Mouse (Mus musculus): ENCODE data around the gene Cep128. TPM values are rescaled to one million over a fixed set of nuclear protein-coding genes. Genes with fewer than 3 reads are reported as not detected.
"Not testable (repeated sequence)": the region's sequence is repeated elsewhere in the genome, so short reads cannot be mapped to it uniquely, and the experiment has no call there.

Gene Cep128
- 1 to 10 TPM; 4.9 to 8.1 (median 6.9) TPM for total RNA-seq (2022)

GRCm38 (mm10) chr12:91384281-91385017, at the start of gene Cep128, which contains the start of gene Tshr:
Gene Cep128 (minus strand): TSS chr12:91384409.
Gene Tshr (plus strand): TSS chr12:91384563.
- peak; percentile 91 to 92 for DNase-seq (ENCODE audit: low spot score in 2 of 2)

- no peak for DNase-seq (ENCODE audit: low spot score in 2 of 2)
Measured at GRCm38 (mm10) chr12:91427129-91427528, 42.9 kb upstream of the Cep128 start.

- DNase-seq (ENCODE audit: low spot score in 2 of 2) = no peak
Measured at GRCm38 (mm10) chr12:91426499-91426898, 42.3 kb upstream of the Cep128 start.

GRCm38 (mm10) chr12:91423125-91423820, 39.1 kb upstream of the Cep128 start:
- DNase-seq (ENCODE audit: low spot score in 2 of 2) = peak in 1 of 2 experiments; percentile 22

- DNase-seq (ENCODE audit: low spot score in 2 of 2) = no peak
Measured at GRCm38 (mm10) chr12:91421272-91421671, 37.1 kb upstream of the Cep128 start.

GRCm38 (mm10) chr12:91418791-91419190, 34.6 kb upstream of the Cep128 start:
- peak in 1 of 2 experiments; percentile 55 for DNase-seq (ENCODE audit: low spot score in 2 of 2)

- DNase-seq (ENCODE audit: low spot score in 2 of 2) = no peak
Measured at GRCm38 (mm10) chr12:91416828-91417227, 32.6 kb upstream of the Cep128 start.

- DNase-seq (ENCODE audit: low spot score in 2 of 2) = no peak
Measured at GRCm38 (mm10) chr12:91415112-91415511, 30.9 kb upstream of the Cep128 start.

- DNase-seq (ENCODE audit: low spot score in 2 of 2) = no peak
Measured at GRCm38 (mm10) chr12:91412461-91413182, 28.4 kb upstream of the Cep128 start.

- no peak for DNase-seq (ENCODE audit: low spot score in 2 of 2)
Measured at GRCm38 (mm10) chr12:91410306-91410705, 26.1 kb upstream of the Cep128 start.

- no peak for DNase-seq (ENCODE audit: low spot score in 2 of 2)
Measured at GRCm38 (mm10) chr12:91401049-91401352, 16.8 kb upstream of the Cep128 start.

GRCm38 (mm10) chr12:91400232-91401048, 16.2 kb upstream of the Cep128 start:
- peak; percentile 63 to 76 for DNase-seq (ENCODE audit: low spot score in 2 of 2)

- DNase-seq (ENCODE audit: low spot score in 2 of 2) = no peak
Measured at GRCm38 (mm10) chr12:91383516-91384264, 519 bp downstream of the Cep128 start.

- DNase-seq (ENCODE audit: low spot score in 2 of 2) = no peak
Measured at GRCm38 (mm10) chr12:91369173-91369572, 15.0 kb downstream of the Cep128 start.

GRCm38 (mm10) chr12:91353783-91354182, 30.4 kb downstream of the Cep128 start:
- DNase-seq (ENCODE audit: low spot score in 2 of 2) = no peak

GRCm38 (mm10) chr12:91338656-91339055, 45.6 kb downstream of the Cep128 start:
- not testable (repeated sequence) for DNase-seq (ENCODE audit: low spot score in 2 of 2)

GRCm38 (mm10) chr12:91327527-91327926, 56.7 kb downstream of the Cep128 start:
- DNase-seq (ENCODE audit: low spot score in 2 of 2) = no peak

- DNase-seq (ENCODE audit: low spot score in 2 of 2) = peak in 1 of 2 experiments; percentile 11
Measured at GRCm38 (mm10) chr12:91326104-91326503, 58.1 kb downstream of the Cep128 start.

- DNase-seq (ENCODE audit: low spot score in 2 of 2) = no peak
Measured at GRCm38 (mm10) chr12:91315026-91315425, 69.2 kb downstream of the Cep128 start.

GRCm38 (mm10) chr12:91313974-91314587, 70.1 kb downstream of the Cep128 start:
- DNase-seq (ENCODE audit: low spot score in 2 of 2) = no peak

Measured in layer of hippocampus, adult 8-10 months (tissue).